Mouse (Mus musculus) Muller cell, postnatal 12 days (primary cell): ENCODE measurements around the gene Tbc1d23.
A peak's percentile ranks its signal among the peaks of the same experiment; 100 is the strongest.
"Not testable (repeated sequence)": the region's sequence is repeated elsewhere in the genome, so short reads cannot be mapped to it uniquely, and the experiment has no call there.

Source experiments
- DNase-seq: peaks from one replicate; pipeline ENCODE4 v3.0.0-alpha.2; 2015; ENCODE audit errors: inconsistent ontology term

The Tbc1d23 gene

GRCm38 (mm10) chr16:57231089-57231936 lies at the start of gene Tbc1d23:
Gene Tbc1d23 (minus strand): TSS chr16:57231504.
- DNase-seq: peak; percentile 99

GRCm38 (mm10) chr16:57280221-57281217 lies 49.2 kb upstream of the Tbc1d23 start:
- DNase-seq: no peak

GRCm38 (mm10) chr16:57278976-57279626 lies 47.8 kb upstream of the Tbc1d23 start:
- DNase-seq: no peak

DNA sequence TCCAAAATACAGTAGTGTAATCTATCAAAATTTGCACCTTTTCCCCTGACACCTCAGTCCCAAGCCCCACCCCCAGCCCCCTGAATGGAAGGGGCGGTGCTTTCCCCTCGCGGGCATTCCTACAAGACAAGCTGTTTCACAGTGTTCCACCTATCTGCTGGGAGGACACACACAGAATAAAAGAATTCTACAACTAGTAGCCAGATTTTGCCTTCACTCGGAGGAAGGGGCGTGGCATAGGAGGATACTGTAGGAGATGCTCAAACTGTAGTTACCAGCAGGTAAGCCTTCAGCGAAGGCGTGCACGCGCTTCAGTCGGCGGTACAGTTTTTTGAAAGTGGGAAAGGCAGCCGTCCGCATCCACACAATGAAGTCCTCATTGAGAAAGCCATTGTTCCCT lies 38.4 kb upstream of the Tbc1d23 start:
- no peak for DNase-seq

- no peak for DNase-seq
Observed at GRCm38 (mm10) chr16:57268058-57268841, 36.9 kb upstream of the Tbc1d23 start.

DNA sequence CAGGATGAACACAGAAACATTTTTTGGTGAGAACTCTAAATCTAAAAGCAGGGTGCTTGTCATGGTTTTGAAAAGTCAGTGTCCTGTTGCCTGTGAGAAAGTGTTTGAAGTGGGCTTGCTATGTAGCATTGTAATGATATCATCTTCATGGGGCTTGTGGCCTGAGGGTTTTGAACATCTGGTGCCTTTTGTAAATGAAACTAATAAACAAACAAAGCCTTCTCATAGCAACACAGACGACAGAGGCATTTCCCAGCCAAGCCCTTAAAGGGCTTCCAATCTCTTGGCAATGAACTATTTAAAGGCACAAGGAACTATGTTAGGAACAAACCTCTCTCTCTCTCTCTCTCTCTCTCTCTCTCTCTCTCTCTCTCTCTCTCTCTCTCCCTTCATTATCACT lies 35.8 kb upstream of the Tbc1d23 start:
- peak; percentile 36 for DNase-seq

GRCm38 (mm10) chr16:57260152-57260551 lies 28.8 kb upstream of the Tbc1d23 start:
- DNase-seq: no peak

DNA sequence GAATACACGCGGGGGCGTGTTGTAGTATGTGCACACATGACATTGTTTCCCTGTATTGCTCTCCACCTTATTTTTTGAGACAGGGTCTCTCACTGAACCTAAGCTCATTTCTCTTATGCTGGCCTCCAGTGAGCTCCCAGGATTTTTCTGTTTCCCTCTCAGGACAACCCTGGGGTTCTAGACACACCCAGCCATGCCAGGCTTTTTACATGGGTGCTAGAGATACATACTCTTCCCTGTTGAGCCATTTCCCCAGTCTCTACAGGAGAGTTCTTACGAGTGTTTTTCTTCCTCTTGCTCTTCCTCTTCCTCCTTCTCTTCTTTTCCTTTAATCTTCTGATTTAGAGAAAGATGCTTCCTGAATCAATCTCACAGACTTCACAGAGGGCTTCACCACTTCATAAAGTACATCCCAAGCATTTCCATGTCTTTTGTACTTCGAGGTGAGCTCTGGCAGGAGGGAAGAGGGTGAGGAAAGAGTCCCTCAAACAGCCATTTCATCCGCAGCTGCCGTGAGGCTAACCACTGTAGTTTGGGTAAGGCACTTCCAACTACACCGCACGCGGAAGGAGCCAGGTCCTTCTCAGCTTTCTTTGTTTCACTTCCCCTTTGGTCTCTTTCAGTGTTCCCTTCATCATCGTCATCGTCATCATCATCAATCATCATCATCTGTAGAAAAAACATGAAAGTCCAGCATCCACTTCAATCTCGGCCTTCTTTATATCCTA lies 28.2 kb upstream of the Tbc1d23 start:
- no peak for DNase-seq

GRCm38 (mm10) chr16:57251589-57252421 lies 20.5 kb upstream of the Tbc1d23 start:
- peak; percentile 85 for DNase-seq

DNA sequence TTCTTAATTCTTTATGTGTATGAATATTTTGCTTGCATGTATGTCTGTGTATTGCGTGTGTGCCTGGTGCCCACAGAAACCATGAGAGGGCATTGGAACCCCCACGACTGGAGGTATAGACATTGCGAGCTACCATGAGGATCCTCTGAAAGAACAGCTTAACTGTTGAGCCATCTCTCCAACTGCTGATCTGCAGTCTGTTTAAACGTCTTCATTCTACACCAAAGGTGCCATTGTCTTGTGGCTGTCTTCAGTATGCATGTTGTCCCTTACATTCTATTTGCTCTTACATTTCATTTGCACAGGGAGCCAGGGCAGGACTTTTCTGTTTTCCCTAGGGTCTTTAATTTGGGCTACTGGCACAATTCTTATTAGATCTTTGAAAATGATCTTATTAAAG lies 19.7 kb upstream of the Tbc1d23 start:
- DNase-seq: no peak

GRCm38 (mm10) chr16:57247464-57247863 lies 16.2 kb upstream of the Tbc1d23 start:
- DNase-seq: no peak

DNA sequence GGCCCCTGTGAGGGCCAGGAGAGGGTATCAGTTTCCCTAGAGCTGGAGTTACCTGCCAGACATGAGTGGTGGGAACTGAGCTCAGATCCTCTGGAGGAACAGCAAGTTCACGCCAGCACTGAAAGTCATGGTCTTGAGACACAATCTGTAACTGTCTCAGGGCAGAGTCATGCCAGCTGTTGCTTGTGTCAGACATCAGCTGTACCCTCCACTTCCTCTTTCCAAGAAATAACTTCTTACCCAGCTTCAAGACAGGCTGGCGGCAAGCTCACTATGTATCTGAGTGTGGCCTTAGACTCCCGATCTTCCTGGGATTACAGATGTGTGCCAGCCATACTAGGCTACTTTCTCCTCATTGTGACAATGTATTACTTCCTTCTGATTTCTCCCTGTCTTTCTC lies 15.3 kb upstream of the Tbc1d23 start:
- no peak for DNase-seq

DNA sequence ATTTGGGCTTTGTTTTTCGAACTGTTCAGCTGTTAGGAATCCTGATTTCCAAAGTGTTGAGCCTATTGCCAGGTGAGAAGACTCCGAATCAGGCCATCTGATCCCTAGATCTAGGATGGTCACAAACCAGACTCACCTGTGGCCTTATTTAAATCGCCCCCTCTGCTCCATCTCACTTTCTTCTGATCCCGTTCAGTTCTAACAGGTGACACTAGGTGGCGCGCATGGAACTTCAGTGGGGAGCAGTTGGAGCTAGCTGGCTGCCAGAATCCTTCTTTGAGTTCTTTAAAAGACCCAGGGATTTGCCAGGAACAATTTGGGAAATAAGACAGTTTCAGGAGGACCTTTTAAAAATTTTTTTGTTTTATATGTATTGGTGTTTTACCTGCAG lies 12.5 kb upstream of the Tbc1d23 start:
- DNase-seq: peak; percentile 63

DNA sequence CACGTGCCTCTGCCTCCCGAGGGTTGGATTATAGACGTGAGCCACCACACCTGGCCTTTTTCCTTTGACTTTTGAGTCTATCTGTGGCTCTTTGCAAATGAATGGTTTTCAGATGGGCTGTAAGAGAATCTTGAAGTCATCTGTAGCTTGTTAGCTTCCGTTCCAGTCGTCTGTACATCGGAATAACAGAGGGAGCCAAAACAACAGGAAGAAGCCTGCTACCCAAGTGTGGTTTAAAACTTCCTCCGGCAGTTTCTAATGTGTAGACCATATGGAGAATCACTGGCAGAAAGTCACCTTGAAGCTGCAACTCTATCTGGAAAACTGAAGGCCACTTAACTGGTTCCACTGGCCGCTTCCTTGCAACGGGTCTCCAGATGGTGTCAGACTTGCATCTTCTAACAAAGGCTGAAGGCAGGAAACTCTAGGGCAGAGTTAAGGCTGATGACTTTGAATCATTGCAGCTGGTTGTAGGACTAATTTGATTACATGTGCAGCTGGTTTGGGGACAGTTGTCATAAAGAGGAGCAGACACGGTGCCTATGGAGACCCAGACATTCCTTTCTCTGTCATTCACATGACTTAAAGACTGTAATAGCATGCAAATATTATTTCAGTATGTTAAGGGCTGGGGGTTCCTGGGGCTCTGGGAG lies 12.0 kb upstream of the Tbc1d23 start:
- no peak for DNase-seq

- no peak for DNase-seq
Observed at GRCm38 (mm10) chr16:57242857-57243204, 11.5 kb upstream of the Tbc1d23 start.

DNA sequence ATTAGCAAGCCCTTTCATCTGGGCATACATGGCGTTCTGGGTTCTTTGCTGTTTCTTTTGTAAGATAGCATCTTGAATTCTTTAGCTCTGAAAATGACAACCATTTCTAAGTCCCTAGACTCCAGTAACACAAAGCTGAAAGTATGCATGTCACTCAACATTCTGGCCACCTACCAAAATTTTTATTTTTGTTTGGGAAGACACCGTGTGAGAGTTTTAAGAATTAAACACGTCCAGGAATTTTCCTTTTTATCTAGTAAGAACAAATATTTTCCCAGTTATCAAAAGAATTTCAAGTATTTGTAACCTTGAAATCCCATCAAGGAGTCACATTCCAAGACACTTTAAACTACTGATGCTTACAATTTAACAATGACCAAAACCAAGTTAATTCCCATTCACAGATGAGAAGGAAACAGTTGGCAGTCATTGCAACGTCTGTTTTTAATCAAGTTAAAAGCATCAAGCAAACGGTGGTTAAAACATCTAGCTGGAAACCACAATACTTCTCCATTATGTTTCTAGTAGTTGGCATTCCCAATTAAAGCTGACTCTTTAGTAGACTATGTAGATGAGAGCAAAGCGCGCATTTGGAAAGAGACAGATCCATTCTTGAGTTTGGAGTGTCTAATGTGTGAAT lies 4.7 kb upstream of the Tbc1d23 start:
- DNase-seq: peak; percentile 85

DNA sequence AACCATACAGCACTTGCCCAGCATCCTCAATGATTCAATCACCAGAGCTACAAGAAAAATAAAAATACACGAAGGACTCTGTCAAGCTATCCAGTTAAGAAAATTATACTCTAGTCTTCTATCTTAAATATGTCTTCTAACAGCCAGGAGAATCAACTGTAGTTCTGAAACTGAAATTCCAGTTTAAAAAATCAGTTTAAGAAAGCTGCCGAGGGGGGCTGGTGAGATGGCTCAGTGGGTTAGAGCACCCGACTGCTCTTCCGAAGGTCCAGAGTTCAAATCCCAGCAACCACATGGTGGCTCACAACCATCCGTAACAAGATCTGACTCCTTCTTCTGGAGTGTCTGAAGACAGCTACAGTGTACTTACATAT lies 620 bp upstream of the Tbc1d23 start:
- not testable (repeated sequence) for DNase-seq

- no peak for DNase-seq
Observed at GRCm38 (mm10) chr16:57226444-57226843, 4.9 kb downstream of the Tbc1d23 start.

DNA sequence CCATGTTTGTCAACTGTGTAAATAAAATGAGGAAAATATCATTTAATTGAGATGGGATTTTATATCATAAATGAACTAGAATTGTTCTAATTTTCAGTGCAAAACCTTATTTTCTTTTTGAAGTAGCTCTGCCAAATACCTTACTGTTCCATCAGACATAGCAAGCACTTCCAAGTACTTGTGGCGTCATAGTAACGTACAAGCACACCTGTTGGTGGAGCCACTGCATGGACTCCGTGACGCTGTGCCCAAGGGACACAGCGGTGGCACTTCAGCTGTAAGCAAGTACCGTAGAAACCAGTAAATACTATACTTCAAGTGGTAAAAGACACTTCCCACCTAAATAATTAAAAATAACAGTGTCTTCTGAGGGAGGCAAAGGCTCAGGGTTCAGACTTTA lies 10.9 kb downstream of the Tbc1d23 start:
- DNase-seq: no peak
